Mouse (Mus musculus) ES-Bruce4 (cell line): ENCODE results near the gene Hbq1a. TPM values are rescaled to one million over a fixed set of nuclear protein-coding genes. Genes with fewer than 3 reads are reported as not detected.
"Not testable (repeated sequence)": the region's sequence is repeated elsewhere in the genome, so short reads cannot be mapped to it uniquely, and the experiment has no call there.

Experiments
- H3K27ac ChIP-seq: 2 replicates; pipeline ENCODE4 v1.5.1; 2012; ENCODE audit warnings: low read length, inconsistent platforms; ENCODE audit not compliant: insufficient read depth
- H3K27me3 ChIP-seq: 2 replicates; pipeline ENCODE4 v1.6.1; 2012; ENCODE audit warnings: mild to moderate bottlenecking, low read length, inconsistent platforms; ENCODE audit not compliant: control insufficient read depth, poor library complexity, insufficient read depth, severe bottlenecking
- H3K36me3 ChIP-seq: 2 replicates; pipeline ENCODE4 v1.6.1; 2012; ENCODE audit warnings: inconsistent platforms, mild to moderate bottlenecking, low read length, moderate library complexity; ENCODE audit not compliant: control insufficient read depth, poor library complexity, insufficient read depth, severe bottlenecking
- H3K4me1 ChIP-seq: one replicate; pipeline ENCODE4 v1.8.1; 2011; ENCODE audit warnings: low read length; ENCODE audit not compliant: control insufficient read depth, insufficient read depth
- H3K4me3 ChIP-seq: 2 replicates; pipeline ENCODE4 v1.5.1; 2011; ENCODE audit warnings: low read depth, mild to moderate bottlenecking, low read length
- H3K9ac ChIP-seq: 2 replicates; pipeline ENCODE4 v1.6.1; 2012; ENCODE audit warnings: low read depth, mild to moderate bottlenecking, inconsistent platforms; ENCODE audit not compliant: poor library complexity, severe bottlenecking
- H3K9me3 ChIP-seq: replicated peaks from 2 replicates; pipeline ENCODE4 v1.6.1; 2012; ENCODE audit warnings: mild to moderate bottlenecking, low read length, inconsistent platforms; ENCODE audit not compliant: control insufficient read depth, poor library complexity, insufficient read depth, severe bottlenecking
- CTCF ChIP-seq: IDR thresholded peaks from one replicate; pipeline ENCODE4 v1.8.1; 2011; ENCODE audit warnings: low read depth, low read length
- EP300 ChIP-seq: IDR thresholded peaks from 2 replicates; pipeline ENCODE4 v1.6.1; 2011; ENCODE audit warnings: low read depth, low read length; ENCODE audit not compliant: insufficient read depth
- POLR2A ChIP-seq: IDR thresholded peaks from one replicate; pipeline ENCODE4 v1.8.1; 2011; ENCODE audit warnings: low read length; ENCODE audit not compliant: insufficient read depth
- polyA plus RNA-seq: library from polyadenylated mRNA; stranded (reverse); fragments of >200 nt; gene quantifications from 2 replicates; pipeline ENCODE4 v1.2.4, GENCODE M21; 2011; ENCODE audit warnings: low read depth; ENCODE audit not compliant: missing spikeins, insufficient read depth, insufficient read length

The Hbq1a gene
- polyA plus RNA-seq, 1 experiment = not detected

DNA sequence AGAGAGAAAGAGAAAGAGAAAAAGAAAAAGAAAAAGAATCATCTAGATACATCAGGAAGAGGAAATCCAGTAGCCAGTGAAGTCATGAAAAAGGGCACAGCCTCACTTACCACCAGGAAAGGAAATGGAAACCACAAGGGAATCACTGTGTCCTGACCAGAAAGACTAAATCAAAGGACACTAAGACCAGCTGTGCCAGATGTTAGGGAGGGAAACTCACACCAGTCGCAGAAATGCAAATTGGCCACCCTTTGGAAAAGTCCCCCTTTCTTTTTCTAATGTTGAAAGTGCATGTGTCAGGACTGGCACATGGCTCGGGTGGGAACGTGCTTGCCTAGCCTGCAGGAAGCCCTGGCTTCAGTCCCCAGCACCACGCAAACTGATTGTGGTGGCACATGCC, 28.7 kb upstream of the Hbq1a start:
- H3K9me3 ChIP-seq = no peaks in the 10 kb centered on the region
- no peaks in the 10 kb centered on the region for H3K27me3 ChIP-seq
- H3K4me1 ChIP-seq = no peaks in the 10 kb centered on the region
- no peak for TF ChIP-seq CTCF
- no peak for TF ChIP-seq POLR2A
- no peak for TF ChIP-seq EP300
- no peaks in the 10 kb centered on the region for H3K36me3 ChIP-seq
- H3K27ac ChIP-seq = no peak overlapping the region
- no peak overlapping the region for H3K4me3 ChIP-seq
- H3K9ac ChIP-seq = no peak overlapping the region

DNA sequence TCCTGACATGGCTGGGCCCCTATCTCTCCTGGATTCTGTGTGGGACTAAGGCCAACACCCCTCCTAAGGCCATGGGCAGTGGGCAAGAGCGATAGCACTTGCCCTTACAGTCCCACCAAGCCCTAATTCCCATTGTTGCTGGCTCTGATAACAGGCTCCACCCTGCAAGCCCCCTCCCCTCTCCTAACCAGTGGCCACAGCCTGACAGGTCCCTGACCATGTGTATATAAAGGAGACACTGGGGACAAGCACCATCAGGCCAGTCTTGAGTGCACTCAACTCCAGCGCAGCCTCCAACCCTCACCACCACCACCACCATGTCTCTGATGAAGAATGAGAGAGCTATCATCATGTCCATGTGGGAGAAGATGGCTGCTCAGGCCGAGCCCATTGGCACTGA, 23.5 kb upstream of the Hbq1a start, which contains the start of gene Hba-x:
TSS of gene Hba-x (plus strand) at position 54 of the 400 bp plus-strand sequence.
- no peak within 1 kb of the TSS for H3K4me3 ChIP-seq
- H3K9ac ChIP-seq = no peak within 1 kb of the TSS
- no peak within 1 kb of the TSS for H3K27ac ChIP-seq
- no peaks in the 10 kb centered on the region for H3K4me1 ChIP-seq
- TF ChIP-seq POLR2A (no peak), CTCF (no peak), EP300 (no peak)
- H3K36me3 ChIP-seq = no peaks in the 10 kb centered on the region
- H3K27me3 ChIP-seq = no peaks in the 10 kb centered on the region
- H3K9me3 ChIP-seq = no peaks in the 10 kb centered on the region

DNA sequence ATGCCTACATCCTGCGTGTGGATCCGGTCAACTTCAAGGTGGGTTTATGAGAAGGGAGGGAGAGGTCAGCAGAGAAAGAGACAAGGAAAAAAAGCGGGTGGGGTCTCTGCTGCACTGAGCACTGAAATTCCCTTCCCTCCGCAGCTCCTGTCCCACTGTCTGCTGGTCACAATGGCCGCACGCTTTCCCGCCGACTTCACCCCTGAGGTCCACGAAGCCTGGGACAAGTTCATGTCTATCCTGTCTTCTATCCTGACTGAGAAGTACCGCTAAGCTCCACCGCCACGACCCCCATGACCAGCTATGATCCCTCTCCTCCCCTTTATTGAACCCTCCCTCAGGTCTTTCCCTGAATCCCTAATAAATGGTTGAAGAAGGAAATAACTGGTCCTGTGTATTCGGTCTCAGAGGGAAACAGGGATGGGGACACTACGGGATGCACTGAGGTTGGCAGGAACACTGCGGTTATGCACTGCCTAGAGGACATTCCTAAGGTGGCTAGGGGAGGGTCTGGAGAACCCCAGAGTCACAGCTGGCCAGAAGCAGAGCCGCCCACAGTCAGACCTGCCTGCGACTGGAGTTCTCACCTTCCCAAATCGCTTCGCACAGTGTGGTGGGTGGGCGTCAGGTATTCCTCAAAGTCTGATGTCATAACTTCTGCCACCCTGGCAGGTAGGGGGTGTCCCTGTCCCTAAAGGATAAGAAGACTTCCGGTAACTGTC, 22.0 kb upstream of the Hbq1a start:
- no peak for TF ChIP-seq CTCF
- TF ChIP-seq POLR2A = no peak
- no peak for TF ChIP-seq EP300
- H3K9ac ChIP-seq = no peak overlapping the region
- H3K4me3 ChIP-seq = peak overlapping the region; percentile 36
- H3K9me3 ChIP-seq = no peaks in the 10 kb centered on the region
- H3K36me3 ChIP-seq = no peaks in the 10 kb centered on the region
- no peaks in the 10 kb centered on the region for H3K4me1 ChIP-seq
- H3K27me3 ChIP-seq = peaks cover 2% of the 10 kb centered on the region; the same call in 1 of the 2 replicates
- no peak overlapping the region for H3K27ac ChIP-seq

- no peak overlapping the region for H3K4me3 ChIP-seq
- no peak overlapping the region for H3K9ac ChIP-seq
- peaks cover 2% of the 10 kb centered on the region; the same call in 1 of the 2 replicates for H3K27me3 ChIP-seq
- H3K4me1 ChIP-seq = no peaks in the 10 kb centered on the region
- TF ChIP-seq POLR2A (no peak), CTCF (no peak), EP300 (no peak)
- H3K27ac ChIP-seq = no peak overlapping the region
- no peaks in the 10 kb centered on the region for H3K36me3 ChIP-seq
- no peaks in the 10 kb centered on the region for H3K9me3 ChIP-seq
Measured at GRCm38 (mm10) chr11:32278458-32278957, 21.4 kb upstream of the Hbq1a start.

- Histone ChIP-seq H3K4me3 (no peak overlapping the region), H3K9me3 (no peaks in the 10 kb centered on the region), H3K9ac (no peak overlapping the region), H3K27me3 (peaks cover 2% of the 10 kb centered on the region; the same call in 1 of the 2 replicates), H3K4me1 (no peaks in the 10 kb centered on the region), H3K36me3 (no peaks in the 10 kb centered on the region), H3K27ac (no peak overlapping the region)
- no peak for TF ChIP-seq EP300
- no peak for TF ChIP-seq POLR2A
- TF ChIP-seq CTCF = no peak
Measured at GRCm38 (mm10) chr11:32280646-32281045, 19.2 kb upstream of the Hbq1a start.

- Histone ChIP-seq H3K4me1 (no peaks in the 10 kb centered on the region), H3K9me3 (no peaks in the 10 kb centered on the region), H3K4me3 (no peak overlapping the region), H3K9ac (no peak overlapping the region), H3K36me3 (no peaks in the 10 kb centered on the region), H3K27ac (no peak overlapping the region), H3K27me3 (peaks cover 2% of the 10 kb centered on the region; the same call in 1 of the 2 replicates)
- TF ChIP-seq CTCF (no peak), EP300 (no peak), POLR2A (no peak)
Measured at GRCm38 (mm10) chr11:32281416-32282144, 18.3 kb upstream of the Hbq1a start.

DNA sequence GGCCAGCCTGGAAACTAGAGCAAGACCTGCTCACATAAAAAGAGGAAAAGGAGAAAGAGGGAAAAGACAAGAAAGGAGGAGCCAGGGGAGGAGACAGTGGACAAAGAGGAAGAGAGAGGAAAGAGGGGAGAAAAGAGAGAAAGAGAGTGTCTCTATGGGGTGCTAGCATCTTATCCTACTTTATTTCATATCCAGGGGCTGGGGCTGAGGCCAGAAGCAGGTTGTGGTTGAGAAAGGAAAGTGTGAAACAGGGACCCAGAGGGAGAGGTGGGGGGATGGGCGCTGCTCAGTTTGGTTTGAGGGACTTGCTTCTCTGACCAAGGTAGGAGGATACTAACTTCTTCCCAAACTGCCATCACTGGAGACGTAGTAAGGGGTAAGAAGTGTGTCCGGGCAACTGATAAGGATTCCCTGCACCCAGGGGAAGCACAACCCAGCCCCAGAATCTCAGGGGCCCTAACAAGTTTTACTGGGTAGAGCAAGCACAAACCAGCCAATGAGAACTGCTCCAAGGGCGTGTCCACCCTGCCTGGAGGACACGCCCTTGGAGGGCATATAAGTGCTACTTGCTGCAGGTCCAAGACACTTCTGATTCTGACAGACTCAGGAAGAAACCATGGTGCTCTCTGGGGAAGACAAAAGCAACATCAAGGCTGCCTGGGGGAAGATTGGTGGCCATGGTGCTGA, 16.6 kb upstream of the Hbq1a start, which contains the start of gene Hba-a1:
TSS of gene Hba-a1 (plus strand) at position 421 of the 687 bp plus-strand sequence.
- H3K27me3 ChIP-seq, H3K9me3 ChIP-seq, H3K9ac ChIP-seq, H3K27ac ChIP-seq, H3K4me1 ChIP-seq, H3K4me3 ChIP-seq, H3K36me3 ChIP-seq: not testable (repeated sequence)

GRCm38 (mm10) chr11:32284582-32284981, 15.3 kb upstream of the Hbq1a start:
- H3K4me3 ChIP-seq, H3K9ac ChIP-seq, H3K27ac ChIP-seq, H3K36me3 ChIP-seq, H3K9me3 ChIP-seq, H3K27me3 ChIP-seq, H3K4me1 ChIP-seq: not testable (repeated sequence)
